Mouse (Mus musculus) myocyte (in vitro differentiated cells): ENCODE measurements around the gene 4833420G17Rik.

Experiments used
- MYOD1 ChIP-seq, 3 experiments: IDR thresholded peaks; one replicate each; pipeline ENCODE4 v1.6.1; 2011; ENCODE audit warnings: control low read depth in 2 of 3, low read depth in 2 of 3, mild to moderate bottlenecking in 2 of 3, moderate library complexity in 1 of 3; ENCODE audit not compliant: insufficient read length in 2 of 3, control insufficient read depth in 1 of 3
- POLR2A ChIP-seq: IDR thresholded peaks from one replicate; pipeline ENCODE4 v1.6.1; 2011; ENCODE audit warnings: low read depth, mild to moderate bottlenecking, control low read depth, moderate library complexity; ENCODE audit not compliant: insufficient read length

GRCm38 (mm10) chr13:119476631-119477030, 14.1 kb downstream of the 4833420G17Rik start:
- TF ChIP-seq MYOD1 (IDR thresholded peaks at IDR 0.05; ENCODE audit: control insufficient read depth in 1 of 3, insufficient read length in 2 of 3, low read depth in 2 of 3) = no peak
- TF ChIP-seq POLR2A = no peak
